Mouse (Mus musculus) liver, adult 2 months (tissue): ENCODE measurements around the gene Tmem100. TPM values are rescaled to one million over a fixed set of nuclear protein-coding genes. Genes with fewer than 3 reads are reported as not detected.

Experiments used
- DNase-seq: peaks from one replicate; pipeline ENCODE4 v3.0.0-alpha.2; 2011; ENCODE audit warnings: low read depth, low spot score; ENCODE audit errors: extremely low read depth
- H3K27ac ChIP-seq: fragments of 200-500 bp; replicated peaks from 2 replicates; pipeline ENCODE4 v1.5.1; 2012; ENCODE audit warnings: low read depth, mild to moderate bottlenecking, control low read depth, inconsistent platforms, low read length; ENCODE audit not compliant: insufficient read depth
- H3K27me3 ChIP-seq: fragments of 200-500 bp; 2 replicates; pipeline ENCODE4 v1.6.1; 2012; ENCODE audit warnings: mild to moderate bottlenecking, moderate library complexity, low read length, inconsistent platforms; ENCODE audit not compliant: control insufficient read depth, insufficient read depth
- H3K36me3 ChIP-seq: fragments of 200-500 bp; 2 replicates; pipeline ENCODE4 v1.6.1; 2012; ENCODE audit warnings: low read length, inconsistent platforms; ENCODE audit not compliant: control insufficient read depth, insufficient read depth
- H3K4me1 ChIP-seq: fragments of 200-500 bp; 2 replicates; pipeline ENCODE4 v1.6.1; 2011; ENCODE audit warnings: low read length; ENCODE audit not compliant: control insufficient read depth, insufficient read depth
- H3K4me3 ChIP-seq: fragments of 200-500 bp; 2 replicates; pipeline ENCODE4 v1.5.1; 2011; ENCODE audit warnings: low read depth, mild to moderate bottlenecking, control low read depth, low read length, moderate library complexity; ENCODE audit not compliant: insufficient read depth
- H3K79me2 ChIP-seq: fragments of 200-500 bp; 2 replicates; pipeline ENCODE4 v1.6.1; 2012; ENCODE audit warnings: inconsistent platforms, mild to moderate bottlenecking, low read length, moderate library complexity; ENCODE audit not compliant: control insufficient read depth, insufficient read depth
- H3K9ac ChIP-seq: fragments of 200-500 bp; 2 replicates; pipeline ENCODE4 v1.6.1; 2012; ENCODE audit warnings: low read depth, mild to moderate bottlenecking, control low read depth, inconsistent platforms, low read length
- CTCF ChIP-seq: fragments of 200-500 bp; IDR thresholded peaks from 2 replicates; pipeline ENCODE4 v1.5.1; 2011; ENCODE audit warnings: low read depth, low read length, control low read depth
- POLR2A ChIP-seq: fragments of 200-500 bp; IDR thresholded peaks from 2 replicates; pipeline ENCODE4 v1.6.1; 2011; ENCODE audit warnings: low read length, control low read depth; ENCODE audit not compliant: insufficient read depth; ENCODE audit errors: extremely low read depth
- WGBS: fragments of 180-500 bp; shearing (Covaris S2); methylation state at CpG from one replicate; pipeline ENCODE4 v1.1.7; 2018; 5-methylcytosine and 5-hydroxymethylcytosine counted together
- polyA plus RNA-seq: library from polyadenylated mRNA; depleted of rRNA; stranded (reverse); fragments of >200 nt; gene quantifications from 2 replicates; pipeline ENCODE4 v1.2.3, GENCODE M21; 2012
- total RNA-seq: library from RNA; depleted of rRNA; stranded (reverse); fragments of >200 nt; gene quantifications from 2 replicates; pipeline ENCODE4 v1.2.3, GENCODE M21; 2014

Gene Tmem100
- total and polyA plus RNA-seq, 2 experiments: 0.09 TPM; not detected in 1

DNA sequence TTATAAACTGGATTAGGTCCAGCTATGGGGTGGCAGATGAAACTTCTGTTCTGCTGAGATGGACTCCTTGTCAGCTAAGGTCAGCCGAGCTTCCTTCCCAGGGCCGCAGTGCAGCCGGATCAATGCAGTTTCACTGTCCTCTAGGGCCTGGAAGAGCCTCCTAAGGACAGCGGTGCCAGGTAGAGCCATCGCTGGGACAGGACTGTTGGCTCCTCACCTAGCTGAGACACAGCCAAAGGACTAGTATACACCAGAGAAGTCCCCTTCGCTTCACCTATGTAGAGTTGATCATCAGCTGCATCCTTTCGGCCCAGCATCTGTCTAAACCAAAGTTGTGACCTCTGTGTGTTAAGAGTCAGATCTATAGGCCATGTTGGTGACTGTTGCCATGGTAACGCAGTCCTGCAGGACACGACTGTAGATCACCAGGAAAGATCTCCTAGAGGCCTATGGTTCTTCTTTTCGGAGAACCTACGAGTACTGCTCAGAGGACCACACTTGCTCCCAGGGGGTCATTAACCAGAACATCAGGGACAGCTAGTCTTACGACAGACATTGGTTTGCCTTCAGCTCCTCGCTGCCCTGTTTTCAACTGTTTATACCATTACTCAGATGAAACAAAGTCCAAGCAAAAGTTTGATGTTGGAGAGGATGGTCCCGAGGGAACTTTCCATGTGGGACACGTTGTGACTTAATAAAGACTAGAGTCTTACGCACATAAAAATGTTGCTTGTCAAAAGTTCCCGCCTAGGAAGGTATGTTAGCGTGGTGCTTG is 31.0 kb upstream of the Tmem100 start:
- H3K27me3 ChIP-seq: no peaks in the 10 kb centered on the region
- 39% methylated on average over 18 of the region's 18 CpGs for WGBS
- no peak for TF ChIP-seq POLR2A
- peaks cover 61% of the 10 kb centered on the region for H3K4me1 ChIP-seq
- no peak overlapping the region for H3K4me3 ChIP-seq
- peak overlapping the region; percentile 66 for H3K27ac ChIP-seq
- H3K36me3 ChIP-seq: no peaks in the 10 kb centered on the region
- H3K9ac ChIP-seq: 0 out of 2 replicates have a peak overlapping the region, but pooled peaks have one; percentile 5
- H3K79me2 ChIP-seq: no peaks in the 10 kb centered on the region
- DNase-seq: peak; percentile 80

DNA sequence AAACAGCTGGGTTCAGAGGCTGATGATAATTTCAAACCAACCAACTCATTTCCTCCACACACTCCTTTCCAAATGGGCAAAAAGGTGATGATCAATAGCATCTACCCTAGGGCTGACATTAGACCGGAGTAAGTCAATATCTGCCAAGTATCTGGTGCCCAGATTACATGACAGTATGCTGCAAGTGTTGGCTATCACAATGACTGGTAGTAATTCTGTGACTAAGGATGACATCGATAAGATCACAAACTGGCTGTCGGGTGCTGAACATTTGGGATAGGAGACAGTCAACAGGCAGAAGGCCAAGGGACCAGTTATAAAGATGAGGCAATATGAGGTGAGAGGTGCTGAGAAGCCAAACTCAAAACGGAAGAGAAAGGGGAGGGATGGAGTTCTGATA is 29.5 kb upstream of the Tmem100 start:
- Histone ChIP-seq H3K4me1 (peaks cover 57% of the 10 kb centered on the region), H3K4me3 (no peak overlapping the region), H3K36me3 (no peaks in the 10 kb centered on the region), H3K27ac (peak overlapping the region; percentile 93), H3K9ac (no peak overlapping the region), H3K27me3 (no peaks in the 10 kb centered on the region), H3K79me2 (no peaks in the 10 kb centered on the region)
- TF ChIP-seq CTCF (no peak), POLR2A (no peak)
- DNase-seq: peak; percentile 100
- 24% methylated on average over 4 of the region's 4 CpGs for WGBS

DNA sequence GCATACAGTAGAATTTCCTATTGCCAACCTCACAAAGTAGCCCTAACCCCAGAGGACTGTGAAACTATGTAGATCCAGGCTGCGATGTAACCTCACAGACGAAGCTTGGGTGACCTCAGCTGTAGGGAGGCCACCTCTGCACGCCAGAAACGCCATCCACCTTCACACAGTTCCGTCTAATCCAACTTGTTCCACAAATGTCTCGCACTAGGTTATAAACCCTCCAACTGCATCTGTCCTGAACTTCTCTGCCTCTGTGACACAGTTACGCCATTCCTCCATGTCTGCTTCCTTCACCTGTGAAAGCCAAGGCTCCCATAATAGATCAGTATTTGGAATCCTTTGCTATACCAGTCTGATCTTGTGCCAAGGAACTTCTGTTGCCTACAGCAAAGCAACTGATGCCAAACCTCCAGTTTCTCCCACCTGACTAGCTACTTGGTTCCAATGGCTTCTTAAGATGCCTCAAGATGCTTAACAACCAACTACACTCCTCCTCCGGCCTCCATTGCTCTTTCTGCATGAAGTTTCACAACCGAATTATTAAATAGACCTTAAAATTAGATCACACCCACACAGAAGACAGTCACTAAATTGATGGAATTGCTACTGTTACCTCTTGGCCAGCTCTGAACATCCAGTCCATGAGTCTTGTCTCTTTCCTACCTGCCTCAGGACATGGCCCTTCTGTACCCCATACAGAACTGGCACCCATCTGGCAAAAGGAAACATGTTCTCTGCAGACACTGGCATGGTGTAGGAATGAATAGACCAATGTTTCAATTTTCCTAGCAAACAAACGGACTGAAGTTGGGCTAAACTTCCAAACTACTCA is 28.5 kb upstream of the Tmem100 start:
- no peak for TF ChIP-seq CTCF
- TF ChIP-seq POLR2A: no peak
- WGBS: 30% methylated on average over 10 of the region's 10 CpGs

DNA sequence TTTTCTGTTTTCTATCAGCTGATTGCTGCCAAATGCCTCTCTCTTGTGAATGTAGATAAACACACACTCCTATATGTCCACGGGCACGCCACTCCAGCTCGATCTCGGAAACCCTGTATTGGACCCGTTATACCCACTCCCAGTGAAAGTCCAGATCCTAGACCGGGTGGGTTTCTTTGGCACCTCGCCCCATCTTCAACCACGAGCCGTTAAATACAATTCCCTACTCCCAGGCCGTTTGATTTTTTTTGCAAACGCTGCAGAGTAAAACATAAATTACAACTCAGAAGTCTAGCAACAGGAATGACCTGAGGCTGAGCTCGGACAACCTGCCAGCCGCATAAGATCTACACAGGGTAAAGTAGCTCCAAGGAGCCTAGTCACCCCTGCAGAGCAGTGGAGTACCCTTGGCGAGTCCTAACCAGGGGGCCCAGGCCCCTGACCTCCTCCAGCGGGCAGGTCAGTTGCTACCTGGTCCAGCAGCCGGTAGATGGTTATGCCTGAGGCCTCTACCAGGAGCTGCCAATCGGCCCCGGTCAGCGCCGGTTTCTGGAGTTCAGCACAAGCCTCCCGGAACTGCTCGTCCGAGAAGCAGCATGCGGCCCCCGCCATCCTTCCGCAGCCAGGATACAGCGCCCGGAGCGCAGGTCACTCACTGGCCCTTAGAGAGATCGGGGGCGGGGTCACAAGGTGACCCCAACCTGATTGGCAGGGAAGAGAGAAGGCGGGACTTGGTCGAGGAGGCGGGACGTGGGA is 27.7 kb upstream of the Tmem100 start, which contains the start of gene Pctp:
TSS of gene Pctp (minus strand) at position 664 of the 756 bp plus-strand sequence.
- peak; percentile 88 for DNase-seq

More for the DNA sequence above, 28.5 kb upstream of the Tmem100 start:
- peak; percentile 61 for DNase-seq
- H3K36me3 ChIP-seq: no peaks in the 10 kb centered on the region
- H3K4me3 ChIP-seq: peak overlapping the region; percentile 88
- no peaks in the 10 kb centered on the region for H3K27me3 ChIP-seq
- peaks cover 54% of the 10 kb centered on the region for H3K4me1 ChIP-seq
- peak overlapping the region; percentile 15 for H3K9ac ChIP-seq
- no peaks in the 10 kb centered on the region for H3K79me2 ChIP-seq
- H3K27ac ChIP-seq: peak overlapping the region; percentile 76

DNA sequence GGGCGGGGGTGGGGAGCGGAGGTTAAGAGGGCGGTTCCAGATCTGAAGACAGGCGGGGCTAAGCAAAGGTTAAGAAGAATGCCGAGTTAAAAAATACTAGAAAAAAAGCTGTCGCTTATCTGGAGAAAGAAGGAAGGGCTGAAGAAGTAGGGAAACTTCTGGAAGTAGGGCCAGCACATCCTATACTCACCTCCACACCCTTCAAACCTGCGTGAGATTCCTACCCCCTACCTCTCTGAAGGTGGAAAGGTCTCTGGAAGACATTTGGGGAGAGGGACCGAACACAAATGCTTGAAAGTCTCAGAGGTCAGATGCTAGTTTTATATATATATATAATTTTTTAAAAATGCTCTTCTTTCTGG is 27.2 kb upstream of the Tmem100 start:
- Histone ChIP-seq H3K79me2 (no peaks in the 10 kb centered on the region), H3K9ac (peak overlapping the region; percentile 70; the same call in 1 of the 2 replicates), H3K27ac (peak overlapping the region; percentile 90), H3K4me1 (peaks cover 44% of the 10 kb centered on the region), H3K4me3 (peak overlapping the region; percentile 34), H3K36me3 (no peaks in the 10 kb centered on the region), H3K27me3 (no peaks in the 10 kb centered on the region)
- TF ChIP-seq CTCF (no peak), POLR2A (no peak)
- DNase-seq: no peak
- WGBS: 3% methylated on average over 8 of the region's 8 CpGs

More for the DNA sequence above, 27.7 kb upstream of the Tmem100 start, which contains the start of gene Pctp:
- Histone ChIP-seq H3K36me3 (no peaks in the 10 kb centered on the region), H3K79me2 (no peaks in the 10 kb centered on the region), H3K27me3 (no peaks in the 10 kb centered on the region), H3K27ac (peak within 1 kb of the TSS; percentile 90), H3K4me1 (peaks cover 47% of the 10 kb centered on the region), H3K4me3 (peak within 1 kb of the TSS; percentile 88), H3K9ac (peak within 1 kb of the TSS; percentile 92)
- TF ChIP-seq POLR2A (peak; percentile 86; the same call in 1 of the 2 replicates), CTCF (no peak)
- 3% methylated on average over 35 of the region's 35 CpGs for WGBS
